Comparison of ENCODE assay signal across 9 mouse cellular contexts in genomic region chr11:99430670-99431069, GRCm38 (mm10). TPM values are rescaled to one million over a fixed set of nuclear protein-coding genes. Genes with fewer than 3 reads are reported as not detected.
DNase-seq lines count a peak whose midpoint lies in the region; ATAC-seq lines count a peak whose summit lies in the region.
"Had no signal": no experiment of that assay in that cellular context is flagged by ENCODE, and none has a peak within 500 bp of the region (broad histone marks: within the 10 kb centered on the region; RNA-seq: fewer than 3 reads in every experiment).

No protein-coding gene starts in this region.

- no peak overlapping the region for H3K4me2 ChIP-seq in kidney, embryonic 15.5 days
- H3K4me2 ChIP-seq: neural tube, embryonic 13.5 days had no signal

- no peaks in the 10 kb centered on the region for H3K36me3 ChIP-seq in kidney, embryonic 15.5 days
- no peaks in the 10 kb centered on the region for H3K36me3 ChIP-seq in heart, embryonic 10.5 days
- H3K36me3 ChIP-seq: neural tube, embryonic 13.5 days had no signal

- no peak for ATAC-seq in kidney, embryonic 15.5 days (replicated peaks; ENCODE audit: low FRiP score)

- H3K27ac ChIP-seq in kidney, embryonic 15.5 days = no peak overlapping the region
- H3K27ac ChIP-seq in heart, embryonic 10.5 days = no peak overlapping the region
- H3K27ac ChIP-seq: neural tube, embryonic 13.5 days had no signal

- H3K4me1 ChIP-seq in kidney, embryonic 15.5 days = no peaks in the 10 kb centered on the region
- H3K4me1 ChIP-seq in heart, embryonic 10.5 days = no peaks in the 10 kb centered on the region

- H3K9me3 ChIP-seq in kidney, embryonic 15.5 days (replicated peaks) = no peaks in the 10 kb centered on the region
- H3K9me3 ChIP-seq in heart, embryonic 10.5 days = no peaks in the 10 kb centered on the region
- H3K9me3 ChIP-seq: neural tube, embryonic 13.5 days had no signal

- no peak overlapping the region for H3K4me3 ChIP-seq in kidney, embryonic 15.5 days (replicated peaks)
- no peak overlapping the region for H3K4me3 ChIP-seq in heart, embryonic 10.5 days
- H3K4me3 ChIP-seq: neural tube, embryonic 13.5 days had no signal

- 48% methylated on average over 12 of the region's 12 CpGs for WGBS in kidney, embryonic 15.5 days
- 54% methylated on average over 12 of the region's 12 CpGs for WGBS in heart, embryonic 10.5 days

- peak; percentile 47 for DNase-seq in kidney, adult 18-20 months
- DNase-seq in 416B (ENCODE audit: low read depth) (peak; percentile 23), ES-CJ7 (ENCODE audit: low read depth, low spot score) (peak; percentile 85)
- peak; percentile 15 to 61 for DNase-seq in kidney, adult 8-10 months
- no peak for DNase-seq in B cell, adult 2 months
- DNase-seq in thymus, postnatal 0 days (ENCODE audit: low spot score) = no peak
- no peak for DNase-seq in heart, embryonic 10.5 days (ENCODE audit: low spot score)

- no peak overlapping the region for H3K9ac ChIP-seq in kidney, embryonic 15.5 days
- H3K9ac ChIP-seq: neural tube, embryonic 13.5 days had no signal

- H3K27me3 ChIP-seq in kidney, embryonic 15.5 days = no peaks in the 10 kb centered on the region
- H3K27me3 ChIP-seq in heart, embryonic 10.5 days (ENCODE audit: insufficient read depth, poor library complexity, severe bottlenecking) = no peaks in the 10 kb centered on the region

RNA-seq across cellular contexts. Expression of gene Krt20, which starts 7.3 kb away (rescaled TPM):
- 1.2 and 1.7 TPM in 2 replicates for polyA plus RNA-seq in kidney, embryonic 15.5 days (2015; fragmentation: Nextera tagmentation; extraction: Ambion mirVana)
- 1.6 TPM in 2 replicates for polyA plus RNA-seq in thymus, postnatal 0 days (2015; fragmentation: Nextera tagmentation; extraction: Ambion mirVana)
- 6.6 and 9.5 TPM in 2 replicates for polyA plus RNA-seq in heart, embryonic 10.5 days (2016; fragmentation: Nextera tagmentation; extraction: Ambion mirVana)

RNA-seq across cellular contexts. Expression of gene Krt12, which starts 8.6 kb away (rescaled TPM):
- not detected in 2 replicates for polyA plus RNA-seq in kidney, embryonic 15.5 days (2015; fragmentation: Nextera tagmentation; extraction: Ambion mirVana)
- 0.52 and 0.63 TPM in 2 replicates for polyA plus RNA-seq in thymus, postnatal 0 days (2015; fragmentation: Nextera tagmentation; extraction: Ambion mirVana)
- not detected in 2 replicates for polyA plus RNA-seq in heart, embryonic 10.5 days (2016; fragmentation: Nextera tagmentation; extraction: Ambion mirVana)

RNA-seq across cellular contexts. Expression of gene Krt10, which starts 41.5 kb away (rescaled TPM):
- polyA plus RNA-seq in kidney, embryonic 15.5 days (2015; fragmentation: Nextera tagmentation; extraction: Ambion mirVana) = 28.7 and 35.2 TPM in 2 replicates
- polyA plus RNA-seq in thymus, postnatal 0 days (2015; fragmentation: Nextera tagmentation; extraction: Ambion mirVana) = 44.9 and 47.3 TPM in 2 replicates
- 11.4 and 14.6 TPM in 2 replicates for polyA plus RNA-seq in heart, embryonic 10.5 days (2016; fragmentation: Nextera tagmentation; extraction: Ambion mirVana)

RNA-seq across cellular contexts. Expression of gene Krt28, which starts 56.0 kb away (rescaled TPM):
- polyA plus RNA-seq in kidney, embryonic 15.5 days (2015; fragmentation: Nextera tagmentation; extraction: Ambion mirVana) = 0.10 and 0.31 TPM in 2 replicates
- polyA plus RNA-seq in thymus, postnatal 0 days (2015; fragmentation: Nextera tagmentation; extraction: Ambion mirVana) = 0.27 and 0.30 TPM in 2 replicates
- polyA plus RNA-seq in heart, embryonic 10.5 days (2016; fragmentation: Nextera tagmentation; extraction: Ambion mirVana) = 0.20 and 0.39 TPM in 2 replicates

Comparison
In these comparisons a context has a peak if more than half of its experiments do, and no peak if none do; other contexts are left out.
1. DNase-seq: peak in kidney, adult 18-20 months (single experiment), 416B (single experiment), ES-CJ7 (single experiment) and kidney, adult 8-10 months (2 of 2); none in B cell, adult 2 months (0 of 2), thymus, postnatal 0 days (single experiment) and heart, embryonic 10.5 days (single experiment).